Mouse (Mus musculus) intestine, embryonic 16.5 days (tissue): ENCODE data around the gene P2ry6. TPM values are rescaled to one million over a fixed set of nuclear protein-coding genes. Genes with fewer than 3 reads are reported as not detected.

Experiments used
- ATAC-seq: fragments of 200-750 bp; cut with Nextera tagmentation; 2 replicates; pipeline ENCODE4 v1.8.0; 2017; ENCODE audit warnings: moderate TSS enrichment, moderate library complexity
- H3K27ac ChIP-seq: fragments of 300-500 bp; sonication (generic); 2 replicates; pipeline ENCODE4 v1.5.1; 2014; ENCODE audit warnings: mild to moderate bottlenecking, low read length
- H3K27me3 ChIP-seq: fragments of 300-500 bp; sonication (generic); replicated peaks from 2 replicates; pipeline ENCODE4 v1.6.1; 2014; ENCODE audit warnings: low read length, control low read depth, mixed read lengths; ENCODE audit not compliant: control insufficient read depth, insufficient read depth
- H3K36me3 ChIP-seq: fragments of 300-500 bp; sonication (generic); 2 replicates; pipeline ENCODE4 v1.6.1; 2014; ENCODE audit warnings: low read length, control low read depth; ENCODE audit not compliant: control insufficient read depth, insufficient read depth
- H3K4me1 ChIP-seq: fragments of 300-500 bp; sonication (generic); 2 replicates; pipeline ENCODE4 v1.6.1; 2014; ENCODE audit warnings: low read length, control low read depth, mixed read lengths; ENCODE audit not compliant: control insufficient read depth, insufficient read depth
- H3K4me2 ChIP-seq: fragments of 300-500 bp; sonication (generic); 2 replicates; pipeline ENCODE4 v1.6.1; 2014; ENCODE audit warnings: low read depth, low read length, control low read depth
- H3K4me3 ChIP-seq: fragments of 300-500 bp; sonication (generic); 2 replicates; pipeline ENCODE4 v1.5.1; 2014; ENCODE audit warnings: mild to moderate bottlenecking, low read length
- H3K9ac ChIP-seq: fragments of 300-500 bp; sonication (generic); 2 replicates; pipeline ENCODE4 v1.6.1; 2014; ENCODE audit warnings: low read depth, low read length
- H3K9me3 ChIP-seq: fragments of 300-500 bp; sonication (generic); 2 replicates; pipeline ENCODE4 v1.6.1; 2016; ENCODE audit warnings: low read length, control low read depth; ENCODE audit not compliant: control insufficient read depth
- WGBS: fragments of 180-500 bp; shearing (Covaris S2); extraction: QIAGEN DNeasy Blood & Tissue Kit; methylation state at CpG from one replicate; pipeline ENCODE4 v1.1.7; 2014; 5-methylcytosine and 5-hydroxymethylcytosine counted together
- polyA plus RNA-seq: library from polyadenylated mRNA; unstranded; fragments of >200 nt; fragmentation: Nextera tagmentation; extraction: Ambion mirVana; gene quantifications from 2 replicates; pipeline ENCODE4 v1.2.1, GENCODE M21; 2015

Gene P2ry6
- polyA plus RNA-seq, 1 experiment from 2014 or later = 9.8 TPM

GRCm38 (mm10) chr7:100951903-100952302, 22.5 kb downstream of the P2ry6 start:
- no peak overlapping the region for H3K4me2 ChIP-seq
- H3K4me3 ChIP-seq = no peak overlapping the region
- ATAC-seq = peak; percentile 27; the same call in 1 of the 2 replicates
- no peaks in the 10 kb centered on the region; the same call in 1 of the 2 replicates for H3K9me3 ChIP-seq
- peaks cover 19% of the 10 kb centered on the region for H3K4me1 ChIP-seq
- peak overlapping the region; percentile 39; the same call in 1 of the 2 replicates for H3K27ac ChIP-seq
- H3K9ac ChIP-seq = no peak overlapping the region
- 52% methylated on average over 2 of the region's 2 CpGs for WGBS
- H3K36me3 ChIP-seq = no peaks in the 10 kb centered on the region
- H3K27me3 ChIP-seq = no peaks in the 10 kb centered on the region

GRCm38 (mm10) chr7:100950481-100951010, 23.9 kb downstream of the P2ry6 start:
- 40% methylated on average over 12 of the region's 12 CpGs for WGBS
- peak; percentile 78 for ATAC-seq
- H3K4me1 ChIP-seq = peaks cover 19% of the 10 kb centered on the region
- no peaks in the 10 kb centered on the region for H3K27me3 ChIP-seq
- H3K9me3 ChIP-seq = no peaks in the 10 kb centered on the region
- no peak overlapping the region for H3K4me2 ChIP-seq
- H3K4me3 ChIP-seq = no peak overlapping the region
- no peaks in the 10 kb centered on the region for H3K36me3 ChIP-seq
- peak overlapping the region; percentile 80 for H3K27ac ChIP-seq
- 0 out of 2 replicates have a peak overlapping the region, but pooled peaks have one; percentile 25 for H3K9ac ChIP-seq

GRCm38 (mm10) chr7:100950031-100950430, 24.4 kb downstream of the P2ry6 start:
- no peaks in the 10 kb centered on the region for H3K36me3 ChIP-seq
- no peak overlapping the region for H3K4me2 ChIP-seq
- H3K4me1 ChIP-seq = peaks cover 19% of the 10 kb centered on the region
- 0 out of 2 replicates have a peak overlapping the region, but pooled peaks have one; percentile 8 for H3K9ac ChIP-seq
- 76% methylated on average over 5 of the region's 5 CpGs for WGBS
- H3K4me3 ChIP-seq = no peak overlapping the region
- H3K27ac ChIP-seq = peak overlapping the region; percentile 80
- peak; percentile 22; the same call in 1 of the 2 replicates for ATAC-seq
- no peaks in the 10 kb centered on the region for H3K9me3 ChIP-seq
- H3K27me3 ChIP-seq = no peaks in the 10 kb centered on the region

- WGBS = 85% methylated on average over 5 of the region's 5 CpGs
Measured at GRCm38 (mm10) chr7:100944738-100945137, 29.7 kb downstream of the P2ry6 start.

DNA sequence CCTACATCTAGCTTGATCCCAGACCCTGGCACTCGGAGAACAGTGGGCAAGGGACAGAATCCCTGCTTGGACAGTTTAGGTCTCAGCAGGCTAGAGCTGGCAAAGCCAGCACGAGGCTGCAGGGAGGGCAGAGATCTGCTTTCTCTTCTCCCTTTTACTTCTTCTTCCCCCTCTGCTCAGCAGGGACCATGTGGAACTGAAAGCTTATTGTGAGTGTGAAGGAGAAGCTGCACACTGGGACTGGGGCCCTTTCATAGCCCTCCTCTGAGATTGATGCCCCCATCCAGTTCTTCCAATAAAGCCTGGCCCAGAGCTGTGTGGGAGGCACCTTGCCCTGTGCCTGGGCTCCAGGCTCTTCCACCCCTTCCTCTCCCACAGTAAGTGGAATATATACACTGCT, 30.1 kb downstream of the P2ry6 start:
- no peaks in the 10 kb centered on the region for H3K27me3 ChIP-seq
- no peaks in the 10 kb centered on the region for H3K9me3 ChIP-seq
- no peak for ATAC-seq
- no peaks in the 10 kb centered on the region for H3K36me3 ChIP-seq
- H3K4me1 ChIP-seq = peaks cover 6% of the 10 kb centered on the region; the same call in 1 of the 2 replicates
- no peak overlapping the region for H3K4me3 ChIP-seq
- H3K9ac ChIP-seq = no peak overlapping the region
- H3K4me2 ChIP-seq = no peak overlapping the region
- no peak overlapping the region for H3K27ac ChIP-seq
- 77% methylated on average over 2 of the region's 2 CpGs for WGBS

More at GRCm38 (mm10) chr7:100944738-100945137, 29.7 kb downstream of the P2ry6 start:
- Histone ChIP-seq H3K36me3 (no peaks in the 10 kb centered on the region), H3K4me2 (no peak overlapping the region), H3K9ac (no peak overlapping the region), H3K27ac (no peak overlapping the region), H3K4me3 (no peak overlapping the region), H3K27me3 (no peaks in the 10 kb centered on the region), H3K4me1 (peaks cover 6% of the 10 kb centered on the region; the same call in 1 of the 2 replicates), H3K9me3 (no peaks in the 10 kb centered on the region)
- no peak for ATAC-seq

- H3K36me3 ChIP-seq = no peaks in the 10 kb centered on the region
- no peak overlapping the region for H3K27ac ChIP-seq
- H3K9me3 ChIP-seq = no peaks in the 10 kb centered on the region
- H3K4me3 ChIP-seq = no peak overlapping the region
- peaks cover 6% of the 10 kb centered on the region; the same call in 1 of the 2 replicates for H3K4me1 ChIP-seq
- ATAC-seq = peak; percentile 70
- no peak overlapping the region for H3K9ac ChIP-seq
- 43% methylated on average over 12 of the region's 12 CpGs for WGBS
- H3K4me2 ChIP-seq = no peak overlapping the region
- H3K27me3 ChIP-seq = no peaks in the 10 kb centered on the region
Measured at GRCm38 (mm10) chr7:100942789-100943615, 31.4 kb downstream of the P2ry6 start.

DNA sequence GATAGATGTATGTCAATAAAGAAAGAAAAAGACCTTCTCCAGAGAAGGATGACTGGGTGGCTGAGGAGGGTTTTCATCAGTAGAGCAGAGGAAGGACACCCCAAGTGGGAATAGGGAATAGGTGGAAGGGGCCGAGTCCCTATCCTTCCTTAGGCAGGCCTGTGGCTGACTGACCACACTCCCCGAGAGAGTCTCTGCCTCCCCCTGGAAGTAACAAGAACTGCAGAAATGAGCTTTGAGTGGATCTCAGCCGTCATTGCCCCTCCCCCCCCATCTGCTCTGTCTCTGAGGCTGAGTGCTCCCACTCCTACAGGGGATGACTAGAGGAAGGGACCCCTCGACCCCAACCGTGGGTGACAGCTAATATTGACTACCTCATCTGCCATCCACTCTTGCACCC, 33.3 kb downstream of the P2ry6 start:
- Histone ChIP-seq H3K4me3 (no peak overlapping the region), H3K9ac (no peak overlapping the region), H3K9me3 (no peaks in the 10 kb centered on the region), H3K4me2 (no peak overlapping the region), H3K27ac (no peak overlapping the region), H3K4me1 (peaks cover 6% of the 10 kb centered on the region; the same call in 1 of the 2 replicates), H3K36me3 (no peaks in the 10 kb centered on the region), H3K27me3 (no peaks in the 10 kb centered on the region)
- no peak for ATAC-seq
- WGBS = 50% methylated on average over 5 of the region's 5 CpGs

- Histone ChIP-seq H3K9me3 (no peaks in the 10 kb centered on the region), H3K4me2 (no peak overlapping the region), H3K36me3 (no peaks in the 10 kb centered on the region), H3K27me3 (no peaks in the 10 kb centered on the region), H3K27ac (no peak overlapping the region), H3K9ac (no peak overlapping the region), H3K4me1 (peaks cover 8% of the 10 kb centered on the region), H3K4me3 (no peak overlapping the region)
- 90% methylated on average over 16 of the region's 16 CpGs for WGBS
- ATAC-seq = no peak
Measured at GRCm38 (mm10) chr7:100938106-100938505, 36.3 kb downstream of the P2ry6 start.

- Histone ChIP-seq H3K27ac (no peak overlapping the region), H3K9ac (no peak overlapping the region), H3K9me3 (no peaks in the 10 kb centered on the region), H3K27me3 (no peaks in the 10 kb centered on the region), H3K4me2 (no peak overlapping the region), H3K4me1 (peaks cover 6% of the 10 kb centered on the region; the same call in 1 of the 2 replicates), H3K4me3 (no peak overlapping the region), H3K36me3 (no peaks in the 10 kb centered on the region)
- WGBS = 62% methylated on average over 3 of the region's 3 CpGs
- no peak for ATAC-seq
Measured at GRCm38 (mm10) chr7:100937481-100937880, 37.0 kb downstream of the P2ry6 start.
